Mouse (Mus musculus): ENCODE data around the gene Als2.

DNA sequence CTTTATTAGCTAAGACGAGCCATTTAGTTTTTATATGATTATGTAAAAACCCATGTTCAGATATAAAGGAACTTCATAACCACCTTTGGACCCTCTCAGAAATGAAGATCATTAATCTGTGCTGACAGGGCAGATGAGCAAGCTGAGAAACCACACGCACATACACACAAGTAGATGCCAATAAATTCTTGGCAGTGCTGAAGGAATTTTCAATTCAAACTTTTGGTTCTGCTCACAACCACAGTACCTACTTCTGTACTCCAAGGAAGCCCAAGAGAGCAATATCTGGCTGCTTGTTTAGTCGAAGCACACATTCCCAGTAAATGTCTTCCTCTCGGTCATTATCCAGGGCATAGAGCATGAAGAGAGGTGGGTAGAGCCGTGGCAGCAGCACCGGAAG lies 67.4 kb downstream of the Als2 start:
- no peak for TF ChIP-seq CTCF (conservative IDR thresholded peaks at IDR 0.05; ENCODE audit: insufficient read depth, insufficient read length, low read depth, low read length)
- no peak for TF ChIP-seq POLR2A (IDR thresholded peaks at IDR 0.05; ENCODE audit: low read depth, low read length)
